Mouse (Mus musculus) CH12F3 (cell line): ENCODE results near the gene Igf2bp2.

Experiments
- in situ Hi-C: fragments of 300-500 bp; cut with MboI; formaldehyde crosslinking; loops from 2 replicates; pipeline ENCODE4 v1.14.3; 2020; ENCODE audit warnings: low sequenced_read_pairs

The Igf2bp2 gene

GRCm38 (mm10) chr16:22149659-22150345 is 13.3 kb downstream of the Igf2bp2 start:
- in situ Hi-C loops = no loop called here

- in situ Hi-C loops = no loop called here
Observed at GRCm38 (mm10) chr16:22149076-22149475, 14.0 kb downstream of the Igf2bp2 start.

DNA sequence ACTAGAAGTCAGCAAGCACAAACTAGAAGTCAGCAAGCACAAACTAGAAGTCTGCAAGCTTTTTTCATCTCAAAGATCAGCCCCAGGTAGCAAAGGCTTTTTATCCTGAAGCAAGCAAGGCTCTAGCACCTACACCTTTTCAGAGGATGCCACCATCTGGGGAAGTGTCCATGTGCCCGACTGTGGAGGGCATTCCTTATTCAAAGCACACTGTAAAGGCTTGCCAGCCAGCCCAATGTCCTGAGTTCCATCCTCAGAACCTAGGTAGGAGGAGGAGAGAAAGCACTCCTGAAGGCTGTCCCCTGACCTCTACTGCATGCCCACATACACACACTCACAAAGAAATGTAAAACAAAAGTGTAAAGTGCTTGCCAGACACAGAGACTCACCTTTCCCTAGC is 16.0 kb downstream of the Igf2bp2 start:
- in situ Hi-C loops = no loop called here

DNA sequence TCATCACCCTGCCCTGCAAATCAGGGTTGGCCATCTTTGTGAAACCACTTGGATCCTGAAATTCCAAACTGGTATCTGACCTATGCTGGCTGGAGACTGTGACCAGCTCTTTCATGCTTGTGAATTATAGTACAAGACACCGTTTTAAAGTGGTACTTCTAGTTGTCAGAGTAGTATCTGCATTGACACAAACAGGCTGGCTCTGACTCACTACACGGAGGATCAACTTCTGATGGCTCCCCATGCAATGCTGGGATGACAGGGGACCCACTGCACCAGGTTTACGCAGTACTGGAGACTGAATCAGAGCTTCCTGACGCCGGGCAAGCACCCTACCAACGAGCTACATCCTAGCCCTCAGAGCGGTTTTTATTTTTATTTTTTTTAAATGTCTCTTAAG is 17.0 kb downstream of the Igf2bp2 start:
- in situ Hi-C loops = no loop called here

DNA sequence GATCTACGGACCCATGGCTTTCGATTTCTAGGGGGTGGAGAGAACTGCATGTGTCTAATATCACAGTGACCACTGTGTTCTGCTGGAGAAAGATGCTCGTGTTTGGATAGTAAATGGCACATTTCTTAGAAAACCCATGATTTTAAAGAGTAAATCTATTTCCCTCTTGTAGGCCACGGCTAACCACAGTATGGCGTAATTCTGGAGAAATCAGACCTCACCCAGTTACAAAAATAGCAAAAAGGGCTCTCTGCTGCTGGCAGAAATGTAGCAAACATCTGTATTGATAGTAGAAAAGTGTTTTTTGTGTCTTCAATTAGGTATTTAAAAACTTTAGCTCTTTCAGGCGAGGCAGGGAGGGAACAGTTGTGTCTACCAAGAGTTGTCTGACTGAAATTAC is 18.6 kb downstream of the Igf2bp2 start:
- in situ Hi-C loops = no loop called here

GRCm38 (mm10) chr16:22140861-22141260 is 22.2 kb downstream of the Igf2bp2 start:
- in situ Hi-C loops = no loop called here

GRCm38 (mm10) chr16:22139821-22140220 is 23.3 kb downstream of the Igf2bp2 start:
- in situ Hi-C loops = no loop called here

- in situ Hi-C loops = no loop called here
Observed at GRCm38 (mm10) chr16:22136198-22136597, 26.9 kb downstream of the Igf2bp2 start.

GRCm38 (mm10) chr16:22131321-22131720 is 31.8 kb downstream of the Igf2bp2 start:
- in situ Hi-C loops = no loop called here

DNA sequence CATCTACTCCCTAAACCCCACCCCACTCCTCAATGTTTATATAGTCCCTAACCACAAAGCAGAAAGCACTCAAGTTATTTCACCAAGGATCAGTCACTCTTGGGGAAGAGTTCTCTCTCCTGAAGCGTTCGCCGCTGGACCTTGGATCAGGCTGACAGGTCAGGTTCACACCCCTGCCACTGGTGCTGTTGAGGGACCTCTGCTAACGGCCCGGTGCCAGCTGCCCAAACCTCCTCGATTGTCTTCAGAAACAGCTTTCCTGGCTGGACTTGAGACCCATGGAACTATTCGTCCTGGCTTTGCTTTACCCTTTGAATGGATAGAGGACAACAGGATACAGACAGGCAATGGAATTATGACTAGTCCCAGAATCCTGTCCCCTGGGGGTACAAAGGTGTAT is 33.6 kb downstream of the Igf2bp2 start:
- in situ Hi-C loops = no loop called here

DNA sequence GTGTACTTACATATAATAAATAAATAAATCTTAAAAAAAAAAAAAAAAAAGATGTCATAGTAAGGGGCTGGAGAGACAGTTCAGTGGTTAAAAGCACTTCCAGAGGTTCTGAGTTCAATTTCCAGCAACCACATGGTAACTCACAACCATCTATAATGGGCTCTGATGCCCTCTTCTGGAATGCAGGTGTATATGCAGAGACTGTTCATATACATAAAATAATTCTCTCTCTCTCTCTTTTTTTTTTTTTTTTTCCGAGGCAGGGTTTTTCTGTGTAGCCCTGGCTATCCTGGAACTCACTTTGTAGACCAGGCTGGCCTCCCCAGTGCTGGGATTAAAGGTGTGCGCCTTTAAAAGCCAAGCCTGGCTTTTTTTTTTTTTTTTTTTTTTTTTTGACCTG is 34.5 kb downstream of the Igf2bp2 start:
- in situ Hi-C loops = no loop called here

DNA sequence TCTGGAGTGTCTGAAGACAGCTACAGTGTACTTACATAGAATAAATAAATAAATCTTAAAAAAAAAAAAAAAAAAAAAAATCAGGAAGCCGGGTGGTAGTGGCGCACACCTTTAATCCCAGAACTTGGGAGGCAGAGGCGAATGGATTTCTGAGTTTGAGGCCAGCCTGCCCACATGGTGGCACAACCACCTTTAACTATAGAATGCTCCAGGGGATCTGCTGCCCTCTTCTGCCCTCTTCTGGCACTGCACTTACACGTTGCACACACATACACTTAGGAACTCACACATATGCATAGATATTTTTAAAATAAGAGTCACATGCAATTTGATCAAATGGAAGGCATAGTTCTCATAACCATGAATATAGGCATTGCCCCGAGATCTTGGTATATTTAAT is 35.3 kb downstream of the Igf2bp2 start:
- in situ Hi-C loops = no loop called here

DNA sequence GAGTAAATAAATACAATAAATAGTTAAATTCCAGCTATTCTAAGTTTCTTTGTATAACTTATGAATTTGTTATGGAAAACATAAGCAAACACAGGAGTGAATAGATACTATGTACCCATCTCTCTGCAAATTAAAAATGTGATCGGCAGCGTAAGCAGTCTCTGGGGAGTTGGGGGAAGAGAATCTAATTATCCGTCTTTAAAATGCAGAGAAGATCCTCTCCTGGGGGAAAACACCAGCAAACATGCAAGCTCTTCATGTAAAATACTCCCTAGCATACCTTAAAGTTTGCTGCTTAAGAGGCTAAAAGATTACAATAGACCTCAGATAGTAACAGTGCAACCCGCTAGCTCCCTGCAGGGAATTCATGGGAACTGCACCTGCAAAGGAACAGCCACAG is 36.2 kb downstream of the Igf2bp2 start:
- in situ Hi-C loops = no loop called here

GRCm38 (mm10) chr16:22124325-22124918 is 38.7 kb downstream of the Igf2bp2 start:
- in situ Hi-C loops = no loop called here

DNA sequence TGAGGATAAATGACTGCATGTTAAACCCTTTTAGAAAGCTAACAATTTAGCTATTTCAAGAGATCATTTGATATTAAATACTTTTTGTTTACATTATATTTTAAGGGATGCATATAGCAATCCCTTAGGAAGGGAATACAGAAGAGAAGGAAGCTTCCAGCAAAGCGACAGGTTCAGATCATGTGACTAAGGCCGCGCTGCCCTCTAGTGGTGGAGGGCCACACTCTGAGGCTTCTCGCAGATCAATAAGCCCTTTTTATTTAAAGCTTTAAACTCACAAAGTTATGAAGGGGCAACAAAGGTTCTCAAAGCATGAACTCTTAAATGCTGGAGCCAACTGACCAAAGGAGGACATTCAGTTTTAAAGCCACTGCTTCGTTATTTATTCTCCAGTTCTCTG is 39.4 kb downstream of the Igf2bp2 start:
- in situ Hi-C loops = no loop called here

DNA sequence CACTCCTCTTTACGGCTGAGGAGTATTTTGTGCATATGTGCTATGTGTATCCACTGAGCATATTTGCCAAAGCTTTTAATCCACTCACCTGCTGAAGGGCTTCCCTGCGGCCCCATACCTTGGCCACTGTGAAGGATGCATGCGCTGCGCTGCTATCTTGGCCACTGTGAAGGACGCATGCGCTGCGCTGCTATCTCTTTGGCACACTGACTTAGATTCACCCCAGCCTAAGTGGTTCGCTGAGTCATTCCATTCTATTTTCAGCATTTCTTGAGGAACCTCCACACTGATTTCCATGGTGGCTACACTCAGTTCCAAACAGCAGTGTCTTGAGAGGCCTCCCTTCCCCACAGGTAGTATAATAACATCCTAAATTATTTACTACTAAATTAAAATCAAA is 42.0 kb downstream of the Igf2bp2 start:
- in situ Hi-C loops = no loop called here

- in situ Hi-C loops = no loop called here
Observed at GRCm38 (mm10) chr16:22119524-22119923, 43.6 kb downstream of the Igf2bp2 start.

GRCm38 (mm10) chr16:22118716-22119501 is 44.2 kb downstream of the Igf2bp2 start:
- in situ Hi-C loops = no loop called here

GRCm38 (mm10) chr16:22118151-22118550 is 44.9 kb downstream of the Igf2bp2 start:
- in situ Hi-C loops = no loop called here

GRCm38 (mm10) chr16:22116748-22117147 is 46.4 kb downstream of the Igf2bp2 start:
- in situ Hi-C loops = no loop called here

GRCm38 (mm10) chr16:22116058-22116457 is 47.0 kb downstream of the Igf2bp2 start:
- in situ Hi-C loops = no loop called here

- in situ Hi-C loops = no loop called here
Observed at GRCm38 (mm10) chr16:22110036-22110435, 53.1 kb downstream of the Igf2bp2 start.
